8 mouse cellular contexts compared by ENCODE assay signal in genomic region chr1:186116701-186117488, GRCm38 (mm10). TPM values are rescaled to one million over a fixed set of nuclear protein-coding genes. Genes with fewer than 3 reads are reported as not detected.
DNase-seq lines count a peak whose midpoint lies in the region; ATAC-seq and TF ChIP-seq lines count a peak whose summit lies in the region.

TSS of gene Lyplal1 (minus strand) at chr1:186117310.

- WGBS in hindbrain, embryonic 12.5 days = 6% methylated on average over 44 of the region's 44 CpGs

- CTCF ChIA-PET in Patski (lab: Charles Lee) = no interaction called here

- in situ Hi-C loops in Patski (cut with MboI; ENCODE audit: low pct_unique_long_range_greater_than_20kb) = no loop called here

- peaks cover under 1% of the 10 kb centered on the region; the same call in 1 of the 2 replicates for H3K36me3 ChIP-seq in hindbrain, embryonic 12.5 days

- ATAC-seq in Patski = peak; percentile 85
- ATAC-seq in hindbrain, embryonic 12.5 days (ENCODE audit: low FRiP score) = peak; percentile 95

- no peak for DNase-seq in Patski (ENCODE audit: low read depth, low spot score)
- DNase-seq in cerebellum, adult 9-11 months = peak; percentile 96
- DNase-seq in frontal cortex, postnatal 14 days (ENCODE audit: low spot score in 2 of 2) = peak; percentile 89 to 96
- peak; percentile 95 to 96 for DNase-seq in layer of hippocampus, postnatal 14 days (ENCODE audit: low spot score in 2 of 2)
- peak; percentile 97 for DNase-seq in lung, postnatal 10 days
- DNase-seq in ovary, postnatal 36 days (ENCODE audit: low spot score) = peak; percentile 95
- DNase-seq in thymus, postnatal 14 days = peak; percentile 86

- H3K4me1 ChIP-seq in hindbrain, embryonic 12.5 days = peaks cover 4% of the 10 kb centered on the region

- H3K4me3 ChIP-seq in hindbrain, embryonic 12.5 days = peak within 1 kb of the TSS; percentile 67

- TF ChIP-seq CTCF in Patski (IDR thresholded peaks at IDR 0.05) = no peak

- H3K9me3 ChIP-seq in hindbrain, embryonic 12.5 days (replicated peaks) = no peaks in the 10 kb centered on the region

- peak within 1 kb of the TSS; percentile 76 for H3K4me2 ChIP-seq in hindbrain, embryonic 12.5 days (replicated peaks)

- no peaks in the 10 kb centered on the region for H3K27me3 ChIP-seq in Patski
- no peaks in the 10 kb centered on the region for H3K27me3 ChIP-seq in hindbrain, embryonic 12.5 days

- peak within 1 kb of the TSS; percentile 84 for H3K27ac ChIP-seq in hindbrain, embryonic 12.5 days

- peak within 1 kb of the TSS; percentile 85 for H3K9ac ChIP-seq in hindbrain, embryonic 12.5 days

- POLR2A ChIA-PET in Patski (lab: Charles Lee) = interaction anchor here (0.6 kb wide), 1 partner anchor 293 kb away, joined by 3 read pairs; no protein-coding TSS in a partner anchor

RNA-seq across cellular contexts. Expression of gene Lyplal1, which starts in this region (rescaled TPM):
- polyA plus RNA-seq in Patski (2021) = 48.1 TPM
- polyA plus RNA-seq in hindbrain, embryonic 12.5 days (2016; fragmentation: Nextera tagmentation; extraction: Ambion mirVana) = 18.8 and 19.6 TPM in 2 replicates
- total RNA-seq in layer of hippocampus, postnatal 14 days (2021) = 10 to 100 TPM; 10.8 to 12.0 TPM
